Mouse (Mus musculus) mouse trophoblast stem cell (cell line): ENCODE results near the gene Rasa4.
"Not testable (repeated sequence)": the region's sequence is repeated elsewhere in the genome, so short reads cannot be mapped to it uniquely, and the experiment has no call there.

Source experiments
- in situ Hi-C, 2 experiments: fragments of 300-500 bp; cut with MseI, MboI; formaldehyde crosslinking; loops; 2 replicates in 1 of 2; 3 replicates in 1 of 2; pipeline ENCODE4 v1.15.1; 2025

The Rasa4 gene

GRCm38 (mm10) chr5:136083669-136084107 lies at the start of gene Rasa4:
Gene Rasa4 (plus strand): TSS chr5:136083916.
- in situ Hi-C loops, result no loop called here

GRCm38 (mm10) chr5:136034868-136035267 lies 48.8 kb upstream of the Rasa4 start:
- in situ Hi-C loops, result no loop called here

- in situ Hi-C loops, result no loop called here
Observed at GRCm38 (mm10) chr5:136035285-136035684, 48.4 kb upstream of the Rasa4 start.

- in situ Hi-C loops, result no loop called here
Observed at GRCm38 (mm10) chr5:136036667-136037066, 47.0 kb upstream of the Rasa4 start.

GRCm38 (mm10) chr5:136038258-136039214 lies 45.2 kb upstream of the Rasa4 start, which contains the start of gene Upk3b:
Gene Upk3b (plus strand): TSS chr5:136038496.
- in situ Hi-C loops, result no loop called here

- in situ Hi-C loops, result no loop called here
Observed at GRCm38 (mm10) chr5:136040210-136040609, 43.5 kb upstream of the Rasa4 start.

GRCm38 (mm10) chr5:136041260-136041659 lies 42.5 kb upstream of the Rasa4 start:
- in situ Hi-C loops, result no loop called here

- in situ Hi-C loops, result no loop called here
Observed at GRCm38 (mm10) chr5:136041666-136042065, 42.0 kb upstream of the Rasa4 start.

- in situ Hi-C loops, result no loop called here
Observed at GRCm38 (mm10) chr5:136044865-136045264, 38.9 kb upstream of the Rasa4 start.

GRCm38 (mm10) chr5:136045408-136045807 lies 38.3 kb upstream of the Rasa4 start:
- in situ Hi-C loops, result no loop called here

- in situ Hi-C loops, result no loop called here
Observed at GRCm38 (mm10) chr5:136045987-136046386, 37.7 kb upstream of the Rasa4 start.

GRCm38 (mm10) chr5:136048541-136048940 lies 35.2 kb upstream of the Rasa4 start:
- in situ Hi-C loops, result not testable (repeated sequence)

GRCm38 (mm10) chr5:136049926-136050325 lies 33.8 kb upstream of the Rasa4 start:
- in situ Hi-C loops, result no loop called here

- in situ Hi-C loops, result no loop called here
Observed at GRCm38 (mm10) chr5:136051231-136052085, 32.3 kb upstream of the Rasa4 start.

- in situ Hi-C loops, result no loop called here
Observed at GRCm38 (mm10) chr5:136052861-136053655, 30.7 kb upstream of the Rasa4 start.

- in situ Hi-C loops, result no loop called here
Observed at GRCm38 (mm10) chr5:136054301-136055077, 29.2 kb upstream of the Rasa4 start, which contains the start of gene Upk3bl. Gene Upk3bl (plus strand): TSS chr5:136054492.

- in situ Hi-C loops, result no loop called here
Observed at GRCm38 (mm10) chr5:136056062-136056461, 27.7 kb upstream of the Rasa4 start.

- in situ Hi-C loops, result no loop called here
Observed at GRCm38 (mm10) chr5:136057085-136057484, 26.6 kb upstream of the Rasa4 start.

- in situ Hi-C loops, result loop anchor here in 1 of 2 experiments (10.0 kb wide), 1 partner anchor 87 kb away; the partner anchor contains the start of gene Ssc4d
Observed at GRCm38 (mm10) chr5:136061567-136061966, 22.1 kb upstream of the Rasa4 start.

- in situ Hi-C loops, result loop anchor here in 1 of 2 experiments (10.0 kb wide), 1 partner anchor 89 kb away; the partner anchor contains the start of gene Ssc4d
Observed at GRCm38 (mm10) chr5:136063920-136064319, 19.8 kb upstream of the Rasa4 start.
